Mouse (Mus musculus): Measurements from ENCODE around the gene Sfrp2.

Gene Sfrp2

DNA sequence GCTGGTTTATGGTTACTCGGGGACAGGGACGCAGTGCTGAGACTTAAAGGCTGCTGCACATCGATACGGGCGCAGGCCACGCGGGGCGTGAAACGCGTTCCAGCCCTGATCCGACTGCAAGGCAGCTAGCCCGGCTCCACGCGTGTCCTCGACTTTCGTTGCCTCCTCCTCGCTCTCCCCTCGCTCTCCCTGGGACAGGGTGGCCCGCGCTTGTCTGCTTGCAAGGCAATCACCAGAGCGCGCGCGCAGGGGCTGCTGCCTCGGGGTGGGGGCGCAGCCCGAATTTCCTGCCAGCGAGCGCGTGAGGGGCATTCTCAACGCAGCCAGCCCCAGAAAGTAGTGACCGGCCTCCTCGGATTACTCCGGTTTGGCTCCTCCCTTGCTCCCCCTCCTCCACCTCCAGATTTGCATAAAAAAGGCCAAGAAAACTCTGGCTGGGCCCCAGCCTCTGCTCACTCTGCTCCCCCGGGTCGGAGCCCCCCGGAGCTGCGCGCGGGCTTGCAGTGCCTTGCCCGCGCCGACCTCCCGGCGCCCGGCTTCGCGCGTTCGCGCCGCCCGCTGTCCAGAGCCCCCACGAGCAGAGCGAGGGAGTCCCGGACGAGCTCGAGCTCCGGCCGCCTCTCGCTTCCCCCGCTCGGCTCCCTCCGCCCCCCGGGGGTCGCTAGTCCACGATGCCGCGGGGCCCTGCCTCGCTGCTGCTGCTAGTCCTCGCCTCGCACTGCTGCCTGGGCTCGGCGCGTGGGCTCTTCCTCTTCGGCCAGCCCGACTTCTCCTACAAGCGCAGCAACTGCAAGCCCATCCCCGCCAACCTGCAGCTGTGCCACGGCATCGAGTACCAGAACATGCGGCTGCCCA lies at the start of gene Sfrp2:
Sfrp2 (plus strand) TSS at position 451 of the 855 bp plus-strand sequence.
- DNase-seq (ENCODE audit: low spot score), result no peak

DNA sequence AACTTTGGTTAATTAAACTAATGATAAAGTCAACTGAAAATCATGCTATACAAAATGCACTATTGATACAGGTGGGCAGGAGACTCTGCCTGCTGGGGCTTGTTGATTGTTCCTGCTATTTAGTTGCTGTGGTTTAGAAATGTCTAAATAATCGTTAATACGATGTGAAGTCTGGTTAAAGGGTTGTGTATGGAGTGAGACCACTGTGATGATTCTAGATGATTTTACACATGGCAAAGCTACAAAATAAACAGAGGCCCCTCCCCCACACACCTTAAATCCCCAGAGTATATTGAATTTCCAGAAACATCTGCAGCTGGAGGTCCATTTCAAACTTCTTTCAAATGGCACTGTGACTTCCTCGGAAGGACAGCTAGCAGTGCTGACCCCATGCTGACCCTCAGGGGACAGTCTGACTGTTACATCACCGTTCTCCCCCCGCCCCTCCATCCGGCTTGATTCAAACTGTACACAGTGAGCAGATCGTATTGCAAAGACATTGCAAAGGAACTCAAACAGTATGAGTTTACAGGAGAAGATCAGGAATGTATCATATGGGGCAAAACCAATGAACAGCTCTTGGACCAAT lies 48.4 kb upstream of the Sfrp2 start:
- no peak for DNase-seq (ENCODE audit: low spot score)

DNA sequence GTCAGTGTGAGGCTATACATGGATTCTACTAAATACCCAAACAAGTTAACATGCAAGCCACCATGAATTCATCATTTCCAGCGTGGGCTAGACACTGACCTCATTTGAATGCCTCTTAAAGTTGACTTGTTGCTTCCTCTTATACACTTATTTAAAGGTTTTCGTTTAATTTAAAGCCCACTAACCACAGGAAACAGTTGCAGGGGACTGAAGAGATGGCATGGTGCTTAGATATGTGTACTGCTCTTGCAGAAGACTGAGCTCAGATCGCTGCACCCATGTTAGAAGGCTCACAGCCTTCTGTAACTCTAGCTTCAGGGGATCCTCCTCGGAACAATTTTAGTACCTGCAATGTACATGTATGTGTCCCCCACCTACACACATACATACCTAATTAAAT lies 47.5 kb upstream of the Sfrp2 start:
- no peak for DNase-seq (ENCODE audit: low spot score)

DNA sequence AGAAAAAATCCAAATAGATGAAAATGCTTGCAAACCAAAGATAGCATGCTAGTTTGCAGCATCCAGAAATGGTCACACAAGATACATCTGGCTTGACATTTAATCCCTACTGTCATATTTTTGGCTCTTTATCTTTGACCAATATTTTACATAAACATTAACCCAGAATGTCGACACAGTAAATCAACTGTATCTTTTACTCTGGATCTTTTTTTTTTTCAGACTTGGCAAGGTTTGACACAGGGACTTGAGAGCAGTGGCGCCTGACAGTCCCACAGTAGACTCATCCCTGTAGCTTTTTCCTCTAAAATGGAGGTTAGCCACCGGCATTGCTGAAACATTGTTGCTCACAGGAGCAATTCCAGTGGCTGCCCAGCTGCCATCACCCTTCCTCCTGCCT lies 37.9 kb upstream of the Sfrp2 start:
- DNase-seq (ENCODE audit: low spot score), result no peak

DNA sequence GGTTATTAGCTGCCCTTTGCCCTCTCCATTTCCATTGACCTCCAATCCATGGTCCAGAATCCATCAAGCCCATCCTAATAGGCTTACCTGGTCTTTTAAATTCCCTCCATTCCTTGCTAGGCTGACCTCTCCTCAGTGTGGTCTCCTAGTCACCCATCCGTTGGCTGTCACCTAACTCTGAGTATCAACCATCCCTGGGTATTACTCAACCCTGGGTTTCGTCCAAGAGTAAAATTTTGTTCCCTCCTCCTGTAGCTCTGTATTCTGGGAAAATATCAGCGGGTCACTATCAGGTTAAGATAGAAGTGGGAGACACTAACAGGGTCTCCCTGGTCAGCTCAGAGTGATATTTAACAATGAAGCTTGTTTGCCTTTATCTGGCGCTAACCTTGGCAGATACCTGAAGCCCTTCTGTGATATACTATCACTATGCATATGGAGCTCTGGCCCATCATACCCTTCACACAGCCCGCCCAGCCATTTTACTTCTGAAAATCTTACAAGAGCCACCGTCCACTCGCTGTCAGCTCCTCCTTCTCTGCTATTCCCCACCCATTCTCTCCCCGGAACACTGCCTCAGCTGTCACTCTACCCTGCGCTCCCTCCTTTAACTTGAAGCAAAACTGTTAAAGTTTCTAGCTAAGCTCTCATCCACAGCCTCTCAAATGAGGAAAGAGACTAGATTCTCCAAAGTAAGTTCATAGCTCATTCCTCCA lies 37.3 kb upstream of the Sfrp2 start:
- DNase-seq (ENCODE audit: low spot score), result no peak

DNA sequence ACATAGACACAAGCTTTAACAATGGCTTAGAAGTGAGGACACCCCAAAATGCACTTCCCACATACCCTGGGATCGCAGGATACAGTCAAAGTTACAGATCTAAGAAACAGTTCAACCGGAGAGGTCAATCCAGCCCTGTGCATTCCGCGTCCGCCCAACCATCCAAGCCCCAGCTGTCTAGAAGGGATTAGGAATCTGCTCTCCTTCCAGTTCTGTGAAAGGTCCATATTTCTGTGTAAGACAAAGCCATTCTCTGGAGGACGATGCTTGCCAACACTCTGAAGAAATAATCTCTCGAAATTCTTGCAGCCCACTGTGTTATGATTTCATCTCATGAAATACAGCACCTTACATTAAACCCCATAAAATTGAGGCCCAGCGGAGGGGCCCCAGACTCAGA lies 32.1 kb upstream of the Sfrp2 start:
- no peak for DNase-seq (ENCODE audit: low spot score)

DNA sequence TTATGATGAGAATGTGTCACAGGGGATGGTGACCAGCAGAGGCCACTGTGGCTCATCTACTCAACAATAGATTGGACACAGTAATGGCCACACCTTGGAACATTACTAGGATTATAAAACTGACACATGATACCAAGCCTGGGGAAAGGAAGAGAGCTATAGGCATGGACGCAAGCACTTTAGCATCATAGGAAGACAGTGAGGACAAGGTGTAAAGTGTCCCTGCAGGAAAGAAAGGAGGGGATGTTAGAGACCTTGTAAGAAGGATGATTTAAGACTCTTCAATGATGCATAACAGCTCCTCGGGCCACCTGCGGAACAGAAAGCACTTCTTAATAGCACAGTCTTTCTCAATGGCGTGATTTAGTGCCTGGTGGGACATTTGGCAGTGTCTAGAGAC lies 29.1 kb upstream of the Sfrp2 start:
- DNase-seq (ENCODE audit: low spot score), result no peak

DNA sequence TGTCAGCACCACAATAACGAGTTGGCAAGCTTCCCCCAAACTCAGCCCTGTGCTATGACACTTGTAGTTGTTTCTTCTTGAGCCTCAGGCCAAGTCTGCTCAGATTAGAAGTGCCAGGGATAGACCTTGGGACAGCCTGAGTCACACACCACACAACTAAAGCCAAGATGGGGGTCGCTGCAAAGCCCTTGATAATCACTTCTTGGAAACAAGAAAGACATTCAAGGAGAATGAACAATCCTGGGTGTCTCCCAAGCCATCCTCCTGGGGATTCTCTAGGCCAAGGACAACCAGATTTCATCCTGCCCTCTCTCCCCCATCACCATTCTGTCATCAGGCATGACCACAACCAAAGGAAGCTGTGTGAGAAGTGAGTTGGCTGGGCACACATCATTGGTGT lies 25.9 kb upstream of the Sfrp2 start:
- no peak for DNase-seq (ENCODE audit: low spot score)

DNA sequence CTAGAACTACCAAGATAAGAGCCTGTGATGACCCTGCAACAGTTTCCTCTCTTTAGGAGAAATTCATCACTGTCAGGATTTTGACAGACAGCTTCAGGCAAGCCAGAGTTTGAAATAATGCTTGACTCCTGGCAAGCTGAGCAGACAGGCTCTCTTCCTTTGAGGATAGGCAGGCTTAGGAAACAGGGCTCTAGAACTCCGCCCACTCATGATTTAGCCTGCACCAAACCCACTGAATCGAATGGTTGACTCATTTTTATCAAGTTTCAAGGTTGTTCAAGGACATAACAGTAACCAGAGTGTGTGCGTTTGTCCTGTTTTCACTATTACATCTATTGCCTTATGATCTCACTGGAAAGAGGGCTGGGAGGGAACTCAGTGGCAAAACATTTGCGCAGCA lies 18.8 kb upstream of the Sfrp2 start:
- DNase-seq (ENCODE audit: low spot score), result no peak

DNA sequence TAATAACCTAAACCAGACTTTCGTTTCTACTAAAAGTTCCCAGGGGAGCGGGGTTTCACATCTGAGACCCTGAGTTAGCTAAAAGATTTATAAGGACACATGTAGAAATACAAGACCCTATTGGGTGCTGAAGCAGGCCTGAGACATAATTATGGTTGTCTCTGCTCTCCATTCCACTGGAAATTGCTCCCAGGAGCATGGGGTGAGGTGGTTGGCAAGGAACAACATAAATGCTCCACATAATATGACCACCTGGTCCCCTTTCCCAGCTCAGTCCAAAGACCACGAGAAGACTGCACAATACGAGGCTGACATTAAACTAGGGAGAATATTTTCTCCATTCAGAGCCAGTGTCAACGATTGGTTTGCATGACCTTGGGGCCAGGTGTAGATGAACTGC lies 18.2 kb upstream of the Sfrp2 start:
- no peak for DNase-seq (ENCODE audit: low spot score)

DNA sequence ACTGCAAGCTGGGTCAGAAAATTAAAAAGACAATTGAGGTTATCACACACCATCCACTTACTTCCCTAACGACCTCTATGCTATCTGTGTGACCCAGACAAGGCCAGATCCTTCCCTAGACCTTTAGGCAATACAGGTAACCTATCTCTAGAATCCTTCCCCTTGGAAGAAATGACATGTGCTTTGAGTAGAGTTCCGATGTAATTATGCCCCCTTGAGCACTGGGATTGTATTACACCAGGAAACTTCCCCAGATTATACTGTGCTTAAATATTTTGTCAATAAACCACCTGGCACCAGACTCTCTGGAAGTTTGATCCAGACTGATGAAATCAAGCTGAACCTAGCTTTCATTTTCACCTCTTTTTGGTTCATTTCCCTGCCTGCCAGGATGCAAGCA lies 14.5 kb upstream of the Sfrp2 start:
- DNase-seq (ENCODE audit: low spot score), result no peak

DNA sequence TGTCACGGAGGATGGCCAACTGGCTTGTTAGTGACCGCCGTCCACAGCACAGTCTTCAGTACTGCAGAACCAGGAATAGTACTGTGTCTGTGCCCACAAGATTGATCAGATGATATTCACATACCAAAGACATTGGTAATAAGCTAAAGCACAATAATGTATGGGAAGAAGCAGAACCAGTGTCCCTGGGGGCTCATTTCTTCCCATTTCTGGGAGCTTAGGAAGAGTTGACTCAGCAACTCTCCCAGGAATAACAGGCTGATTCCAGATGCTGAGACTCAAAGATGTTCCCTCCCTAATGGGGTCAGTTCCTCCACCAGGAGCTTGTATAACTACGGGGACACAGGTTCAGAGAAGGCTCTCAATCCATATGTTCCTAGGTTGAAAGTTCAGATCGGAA lies 13.9 kb upstream of the Sfrp2 start:
- no peak for DNase-seq (ENCODE audit: low spot score)

DNA sequence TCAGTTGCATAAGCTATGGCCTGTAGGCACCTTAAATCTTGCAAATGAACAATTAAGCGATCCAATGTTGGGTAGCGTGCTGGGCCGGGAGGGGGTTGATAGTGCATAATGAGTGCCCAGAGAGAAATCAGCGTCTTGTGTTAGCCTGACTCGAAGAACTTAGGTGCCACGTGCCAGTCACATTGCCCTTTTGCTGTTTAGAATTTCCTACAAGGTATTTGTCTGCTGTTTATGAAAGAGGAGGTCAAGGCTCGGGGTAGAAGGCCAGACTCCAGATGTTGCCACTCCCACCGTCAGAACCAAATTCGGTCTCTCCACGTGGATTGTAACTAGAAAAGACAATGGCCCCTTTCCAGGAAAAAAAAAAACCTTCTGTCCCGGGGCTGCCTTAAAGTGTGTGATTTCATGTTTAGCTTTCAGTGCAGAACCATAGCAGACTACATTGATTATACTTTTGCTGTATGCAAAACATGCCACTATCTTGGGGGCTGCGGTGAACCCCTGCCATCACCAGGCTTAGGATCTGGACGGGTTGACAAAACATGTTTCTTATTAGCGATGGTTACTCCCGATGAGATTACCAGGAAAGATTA lies 11.0 kb upstream of the Sfrp2 start:
- no peak for DNase-seq (ENCODE audit: low spot score)

DNA sequence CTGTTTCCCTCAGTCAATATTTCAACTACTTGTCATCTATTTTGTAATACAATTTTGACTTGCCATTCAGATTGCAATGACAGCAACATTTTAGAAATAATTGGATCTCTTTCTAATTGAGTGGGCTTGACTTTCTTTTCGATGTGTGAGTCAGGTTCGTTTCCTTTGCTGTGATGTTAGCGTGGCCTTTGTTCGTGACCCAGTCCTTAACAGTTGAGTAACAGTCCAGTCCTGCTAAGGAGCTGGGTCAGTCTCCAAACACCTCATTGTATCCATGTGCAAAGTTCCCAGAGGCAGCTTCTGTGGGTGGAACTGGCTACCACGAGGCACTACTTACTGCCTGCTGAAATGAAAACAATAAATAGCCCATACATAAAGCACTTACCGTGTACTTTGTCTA lies 10.5 kb upstream of the Sfrp2 start:
- no peak for DNase-seq (ENCODE audit: low spot score)

DNA sequence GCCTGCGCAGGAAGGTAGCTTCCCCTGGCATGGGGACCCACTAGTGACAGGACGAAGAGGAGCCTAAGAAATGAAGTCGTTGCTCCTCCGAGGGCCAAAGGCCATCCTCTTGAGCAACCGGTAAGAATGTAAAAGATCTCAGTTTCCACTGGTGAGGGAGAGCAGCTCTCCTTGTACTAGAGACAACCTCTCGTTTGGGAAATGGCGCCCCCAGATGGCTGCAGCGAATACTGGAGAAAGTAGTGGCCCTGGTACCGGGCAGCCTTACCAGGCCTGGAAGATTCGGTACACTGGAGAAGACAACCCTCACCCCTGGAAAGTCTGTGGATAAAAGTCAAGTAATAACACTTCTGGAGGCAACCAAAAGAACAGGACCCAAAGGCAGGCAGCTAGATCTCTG lies 3.8 kb upstream of the Sfrp2 start:
- DNase-seq (ENCODE audit: low spot score), result no peak

DNA sequence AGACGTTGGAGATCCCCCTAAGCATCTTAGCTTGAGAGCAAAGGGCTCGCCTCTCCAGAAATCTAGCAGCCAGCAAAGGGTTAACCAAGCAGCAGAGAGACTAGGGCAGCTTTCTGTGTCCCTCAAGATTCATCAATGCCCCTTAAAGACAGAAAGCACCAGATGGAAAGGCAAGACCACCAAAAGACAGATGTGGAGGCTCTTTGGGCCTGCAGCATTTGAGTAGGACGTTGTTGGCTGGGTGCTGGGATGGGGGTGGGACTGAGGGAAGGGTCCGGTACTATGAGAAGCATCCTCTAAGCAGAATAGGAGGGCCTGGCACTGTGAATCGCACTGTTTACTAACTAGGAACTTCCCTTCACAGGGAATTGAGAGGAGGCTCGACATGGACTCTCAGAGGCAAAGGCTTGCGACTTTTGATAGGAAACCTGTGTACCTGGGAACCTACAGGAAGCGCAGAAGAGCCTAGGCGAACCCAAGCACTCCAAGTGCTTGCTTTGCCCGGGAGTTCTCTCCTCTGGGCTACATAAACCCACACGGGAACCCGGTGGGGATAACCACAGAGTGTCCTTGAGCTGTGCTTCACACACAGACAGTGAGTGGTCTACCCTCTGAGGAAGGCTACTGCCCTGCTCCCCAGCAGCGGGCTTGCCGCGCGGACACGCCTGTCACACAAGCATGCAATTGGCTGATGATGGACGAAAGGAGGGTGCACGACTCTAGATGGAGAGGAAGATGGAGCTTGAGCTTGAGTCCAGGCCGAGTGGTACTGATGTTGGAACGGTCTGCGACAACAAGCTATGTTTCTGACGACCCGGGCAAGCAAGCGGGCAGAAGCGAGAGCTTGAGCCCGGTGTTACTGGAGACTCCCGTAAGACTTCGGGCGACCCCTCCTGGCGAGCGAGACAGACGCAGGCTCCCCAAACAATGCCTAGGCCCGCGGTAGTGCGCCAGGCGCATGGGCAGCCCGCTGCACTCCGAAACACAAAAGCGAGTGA lies 2.3 kb upstream of the Sfrp2 start:
- no peak for DNase-seq (ENCODE audit: low spot score)

DNA sequence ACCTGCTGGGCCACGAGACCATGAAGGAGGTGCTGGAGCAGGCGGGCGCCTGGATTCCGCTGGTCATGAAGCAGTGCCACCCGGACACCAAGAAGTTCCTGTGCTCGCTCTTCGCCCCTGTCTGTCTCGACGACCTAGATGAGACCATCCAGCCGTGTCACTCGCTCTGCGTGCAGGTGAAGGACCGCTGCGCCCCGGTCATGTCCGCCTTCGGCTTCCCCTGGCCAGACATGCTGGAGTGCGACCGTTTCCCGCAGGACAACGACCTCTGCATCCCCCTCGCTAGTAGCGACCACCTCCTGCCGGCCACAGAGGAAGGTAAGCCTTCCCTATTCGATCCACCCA lies 577 bp downstream of the Sfrp2 start:
- no peak for DNase-seq (ENCODE audit: low spot score)

DNA sequence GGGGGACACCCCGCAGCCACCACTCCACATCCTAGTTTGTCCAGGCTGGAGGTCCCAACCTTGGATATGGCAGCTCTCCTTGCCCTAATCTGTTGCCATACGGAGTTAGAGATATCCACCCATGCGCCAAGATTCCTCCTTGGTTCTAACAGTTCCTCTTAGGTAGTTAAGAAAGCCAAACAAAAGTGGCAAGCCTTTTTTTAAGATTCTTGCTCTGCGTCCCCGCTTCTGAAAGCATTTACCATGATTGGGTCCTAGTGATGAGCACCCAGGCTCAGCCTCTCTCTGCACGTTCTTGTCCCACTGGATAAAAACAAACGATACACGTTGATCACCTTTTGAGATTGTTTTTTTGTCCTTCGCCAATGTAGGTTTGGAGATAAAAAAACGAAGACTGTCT lies 1.0 kb downstream of the Sfrp2 start:
- DNase-seq (ENCODE audit: low spot score), result no peak

DNA sequence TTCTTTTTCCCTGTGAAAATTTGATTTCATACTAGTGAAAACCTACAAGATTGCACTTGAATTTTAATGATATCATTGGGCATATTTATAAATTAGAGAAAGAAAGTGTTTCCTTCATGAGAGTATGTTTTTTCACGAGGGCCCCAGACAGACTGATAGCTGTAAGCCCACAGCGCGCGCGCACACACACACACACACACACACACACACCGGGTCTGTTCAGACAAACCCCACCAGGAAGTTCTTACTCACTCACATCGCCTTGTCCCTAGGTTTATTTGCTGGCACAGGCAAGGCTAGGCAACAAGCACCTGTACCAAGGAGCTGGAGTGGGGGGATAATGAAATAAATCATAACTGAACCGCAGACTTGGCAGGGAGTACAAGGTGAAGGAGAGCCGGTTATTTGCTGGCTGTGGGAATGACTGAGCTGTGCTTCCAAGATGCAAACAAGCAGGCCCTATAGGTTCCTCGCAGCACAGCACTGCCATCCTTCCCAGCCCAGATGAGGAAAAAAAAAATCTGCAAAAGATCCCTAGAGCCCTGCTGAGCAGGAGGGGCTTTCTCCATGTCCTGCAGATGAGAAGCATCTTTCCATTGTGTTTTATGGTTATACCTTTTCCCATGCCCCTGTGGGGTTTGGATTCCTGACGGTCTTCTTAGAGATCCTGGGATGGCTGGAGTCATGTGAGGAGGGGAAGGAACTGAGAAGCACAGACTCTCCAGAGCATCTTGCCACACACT lies 2.3 kb downstream of the Sfrp2 start:
- no peak for DNase-seq (ENCODE audit: low spot score)

DNA sequence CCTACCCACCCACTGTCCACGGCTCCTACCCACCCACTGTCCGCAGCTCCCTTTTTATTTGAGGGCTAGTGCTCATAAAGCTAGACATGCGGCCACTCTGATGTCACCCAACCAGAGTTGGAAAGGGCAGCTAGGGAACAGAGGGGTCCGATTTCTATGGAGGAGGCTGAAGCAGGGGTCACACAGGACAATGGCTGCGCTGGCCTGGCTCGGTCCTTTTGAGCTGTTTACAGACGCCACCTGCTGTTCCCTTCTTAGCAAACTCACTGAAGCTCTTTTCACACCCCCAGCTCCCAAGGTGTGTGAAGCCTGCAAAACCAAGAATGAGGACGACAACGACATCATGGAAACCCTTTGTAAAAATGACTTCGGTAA lies 2.9 kb downstream of the Sfrp2 start:
- no peak for DNase-seq (ENCODE audit: low spot score)
